Mouse (Mus musculus) MEL (cell line): Measurements from ENCODE around the gene Slc9a3r1. TPM values are rescaled to one million over a fixed set of nuclear protein-coding genes. Genes with fewer than 3 reads are reported as not detected.

Experiments
- DNase-seq: peaks from one replicate; pipeline ENCODE4 v3.0.0; 2011; ENCODE audit warnings: low read depth, low spot score
- H3K27ac ChIP-seq: 2 replicates; pipeline ENCODE4 v1.5.1; 2012; ENCODE audit warnings: low read depth, mild to moderate bottlenecking, control low read depth, low read length, moderate library complexity; ENCODE audit not compliant: control insufficient read depth
- H3K27me3 ChIP-seq, 2 experiments: fragments of 150-350 bp in 1 of 2; sonication (generic) in 1 of 2; 2 replicates each; pipeline ENCODE4 v1.6.1; 2012; ENCODE audit warnings: low read length in 2 of 2, mild to moderate bottlenecking in 2 of 2, improper control_type of control experiment in 1 of 2, moderate library complexity in 1 of 2; ENCODE audit not compliant: insufficient read depth in 2 of 2, control insufficient read depth in 1 of 2
- H3K36me3 ChIP-seq, 2 experiments: 2 replicates each; pipeline ENCODE4 v1.6.1; 2012 to 2014; ENCODE audit warnings: low read length in 2 of 2, improper control_type of control experiment in 1 of 2, inconsistent platforms in 1 of 2, mild to moderate bottlenecking in 1 of 2; ENCODE audit not compliant: insufficient read depth in 2 of 2, control insufficient read depth in 1 of 2
- H3K4me1 ChIP-seq, 2 experiments: fragments of 150-350 bp in 1 of 2; sonication (generic) in 1 of 2; 2 replicates each; pipeline ENCODE4 v1.6.1; 2012; ENCODE audit warnings: low read length in 2 of 2, improper control_type of control experiment in 1 of 2, mild to moderate bottlenecking in 1 of 2; ENCODE audit not compliant: insufficient read depth in 2 of 2, control insufficient read depth in 1 of 2
- H3K4me3 ChIP-seq, 2 experiments: fragments of 150-350 bp in 1 of 2; sonication (generic) in 1 of 2; 2 replicates each; pipeline ENCODE4 v1.5.1; 2012; ENCODE audit warnings: low read depth in 2 of 2, low read length in 2 of 2, mild to moderate bottlenecking in 2 of 2, moderate library complexity in 2 of 2, control low read depth in 1 of 2, improper control_type of control experiment in 1 of 2; ENCODE audit not compliant: control insufficient read depth in 1 of 2, insufficient read depth in 1 of 2
- H3K79me2 ChIP-seq: 2 replicates; pipeline ENCODE4 v1.6.1; 2012; ENCODE audit warnings: mild to moderate bottlenecking, low read length, moderate library complexity; ENCODE audit not compliant: control insufficient read depth, poor library complexity, insufficient read depth
- H3K9ac ChIP-seq: 2 replicates; pipeline ENCODE4 v1.6.1; 2012; ENCODE audit warnings: low read depth, mild to moderate bottlenecking, control low read depth, low read length, moderate library complexity; ENCODE audit not compliant: control insufficient read depth, poor library complexity, severe bottlenecking
- H3K9me3 ChIP-seq: fragments of 150-350 bp; sonication (generic); replicated peaks from 2 replicates; pipeline ENCODE4 v1.6.1; 2012; ENCODE audit warnings: mild to moderate bottlenecking, low read length, improper control_type of control experiment, moderate library complexity; ENCODE audit not compliant: insufficient read depth
- BHLHE40 ChIP-seq: IDR thresholded peaks from 2 replicates; pipeline ENCODE4 v1.6.1; 2012; ENCODE audit warnings: low read depth, mild to moderate bottlenecking, inconsistent platforms, low read length, improper control_type of control experiment, borderline replicate concordance
- CHD2 ChIP-seq: IDR thresholded peaks from 2 replicates; pipeline ENCODE4 v1.6.1; 2011; ENCODE audit warnings: low read length, improper control_type of control experiment
- CTCF ChIP-seq, 3 experiments: IDR thresholded peaks in 2 of 3; conservative IDR thresholded peaks in 1 of 3; 2 replicates each; pipeline ENCODE4 v1.5.1; 2011 to 2012; ENCODE audit warnings: low read length in 3 of 3, low read depth in 2 of 3, mild to moderate bottlenecking in 2 of 3, improper control_type of control experiment in 1 of 3, inconsistent platforms in 1 of 3, mixed read lengths in 1 of 3, moderate library complexity in 1 of 3; ENCODE audit not compliant: control insufficient read depth in 1 of 3, insufficient read depth in 1 of 3, poor library complexity in 1 of 3, severe bottlenecking in 1 of 3
- E2F4 ChIP-seq: IDR thresholded peaks from 2 replicates; pipeline ENCODE4 v1.6.1; 2011; ENCODE audit warnings: low read depth, low read length, improper control_type of control experiment, borderline replicate concordance
- EP300 ChIP-seq, 2 experiments: IDR thresholded peaks; 2 replicates each; pipeline ENCODE4 v1.6.1; 2011; ENCODE audit warnings: improper control_type of control experiment in 2 of 2, low read length in 2 of 2, low read depth in 1 of 2, mild to moderate bottlenecking in 1 of 2
- ETS1 ChIP-seq: IDR thresholded peaks from 2 replicates; pipeline ENCODE4 v1.6.1; 2012; ENCODE audit warnings: low read depth, mild to moderate bottlenecking, inconsistent platforms, low read length, improper control_type of control experiment, moderate library complexity
- GABPA ChIP-seq: IDR thresholded peaks from 2 replicates; pipeline ENCODE4 v1.6.1; 2012; ENCODE audit warnings: low read depth, mild to moderate bottlenecking, inconsistent platforms, low read length, improper control_type of control experiment, moderate library complexity
- GATA1 ChIP-seq: IDR thresholded peaks from 2 replicates; pipeline ENCODE4 v1.6.1; 2011; ENCODE audit warnings: low read depth, low read length, improper control_type of control experiment
- HCFC1 ChIP-seq: IDR thresholded peaks from 2 replicates; pipeline ENCODE4 v1.6.1; 2012; ENCODE audit warnings: low read depth, mild to moderate bottlenecking, inconsistent platforms, low read length, improper control_type of control experiment, moderate library complexity
- JUND ChIP-seq: IDR thresholded peaks from 2 replicates; pipeline ENCODE4 v1.6.1; 2011; ENCODE audit warnings: low read depth, mild to moderate bottlenecking, improper control_type of control experiment, low read length
- KAT2A ChIP-seq: conservative IDR thresholded peaks from 2 replicates; pipeline ENCODE4 v1.6.1; 2012; ENCODE audit warnings: low read depth, low read length, improper control_type of control experiment, inconsistent platforms
- MAFK ChIP-seq: IDR thresholded peaks from 2 replicates; pipeline ENCODE4 v1.6.1; 2011; ENCODE audit warnings: low read depth, mild to moderate bottlenecking, low read length, improper control_type of control experiment, borderline replicate concordance
- MAX ChIP-seq: IDR thresholded peaks from 2 replicates; pipeline ENCODE4 v1.6.1; 2011; ENCODE audit warnings: low read length, improper control_type of control experiment
- MXI1 ChIP-seq: IDR thresholded peaks from 2 replicates; pipeline ENCODE4 v1.6.1; 2011; ENCODE audit warnings: mild to moderate bottlenecking, low read depth, low read length, improper control_type of control experiment
- MYB ChIP-seq: IDR thresholded peaks from 2 replicates; pipeline ENCODE4 v1.6.1; 2011; ENCODE audit warnings: mild to moderate bottlenecking, low read depth, low read length, improper control_type of control experiment
- MYC ChIP-seq: IDR thresholded peaks from 2 replicates; pipeline ENCODE4 v1.6.1; 2011; ENCODE audit warnings: low read depth, mild to moderate bottlenecking, low read length, improper control_type of control experiment, moderate library complexity
- NELFE ChIP-seq: IDR thresholded peaks from 2 replicates; pipeline ENCODE4 v1.6.1; 2011; ENCODE audit warnings: low read depth, low read length, improper control_type of control experiment
- NRF1 ChIP-seq: IDR thresholded peaks from 2 replicates; pipeline ENCODE4 v1.6.1; 2014; ENCODE audit warnings: low read depth, mild to moderate bottlenecking, inconsistent platforms, low read length, improper control_type of control experiment, moderate library complexity; ENCODE audit not compliant: poor library complexity, insufficient read depth, severe bottlenecking
- POLR2A ChIP-seq, 2 experiments: IDR thresholded peaks; 2 replicates each; pipeline ENCODE4 v1.6.1; 2011 to 2012; ENCODE audit warnings: low read length in 2 of 2, mild to moderate bottlenecking in 2 of 2, control low read depth in 1 of 2, improper control_type of control experiment in 1 of 2, low read depth in 1 of 2, moderate library complexity in 1 of 2; ENCODE audit not compliant: control insufficient read depth in 1 of 2, insufficient read depth in 1 of 2, poor library complexity in 1 of 2
- POLR2AphosphoS2 ChIP-seq: IDR thresholded peaks from 2 replicates; pipeline ENCODE4 v1.6.1; 2011; ENCODE audit warnings: low read length, improper control_type of control experiment
- POLR2AphosphoS5 ChIP-seq: IDR thresholded peaks from 2 replicates; pipeline ENCODE4 v1.6.1; 2012; ENCODE audit warnings: low read depth, borderline replicate concordance, mild to moderate bottlenecking, inconsistent platforms, low read length, moderate library complexity, mixed read lengths
- RCOR1 ChIP-seq: IDR thresholded peaks from 2 replicates; pipeline ENCODE4 v1.6.1; 2012; ENCODE audit warnings: low read depth, mild to moderate bottlenecking, inconsistent platforms, low read length, improper control_type of control experiment
- SIN3A ChIP-seq: IDR thresholded peaks from 2 replicates; pipeline ENCODE4 v1.6.1; 2012; ENCODE audit warnings: low read length, improper control_type of control experiment, inconsistent platforms
- SMC3 ChIP-seq: IDR thresholded peaks from 2 replicates; pipeline ENCODE4 v1.6.1; 2011; ENCODE audit warnings: low read depth, low read length, improper control_type of control experiment
- TBP ChIP-seq: IDR thresholded peaks from 2 replicates; pipeline ENCODE4 v1.8.0; 2011; ENCODE audit warnings: low read depth, low read length, improper control_type of control experiment
- TCF12 ChIP-seq: IDR thresholded peaks from 2 replicates; pipeline ENCODE4 v1.6.1; 2014; ENCODE audit warnings: low read depth, mild to moderate bottlenecking, inconsistent platforms, low read length, improper control_type of control experiment, moderate library complexity
- UBTF ChIP-seq: IDR thresholded peaks from 2 replicates; pipeline ENCODE4 v1.6.1; 2012; ENCODE audit warnings: low read depth, mild to moderate bottlenecking, inconsistent platforms, low read length, improper control_type of control experiment, moderate library complexity, borderline replicate concordance; ENCODE audit not compliant: insufficient read depth
- USF2 ChIP-seq, 2 experiments: IDR thresholded peaks; 2 replicates each; pipeline ENCODE4 v1.6.1; 2011 to 2012; ENCODE audit warnings: improper control_type of control experiment in 2 of 2, low read length in 2 of 2, borderline replicate concordance in 1 of 2, inconsistent platforms in 1 of 2, low read depth in 1 of 2, mild to moderate bottlenecking in 1 of 2; ENCODE audit not compliant: insufficient read depth in 1 of 2
- ZC3H11A ChIP-seq: IDR thresholded peaks from 2 replicates; pipeline ENCODE4 v1.6.1; 2012; ENCODE audit warnings: low read depth, mild to moderate bottlenecking, inconsistent platforms, low read length, improper control_type of control experiment
- ZNF384 ChIP-seq: IDR thresholded peaks from 2 replicates; pipeline ENCODE4 v1.6.1; 2012; ENCODE audit warnings: low read depth, mild to moderate bottlenecking, inconsistent platforms, low read length, improper control_type of control experiment
- polyA plus RNA-seq, 2 experiments: library from polyadenylated mRNA; stranded (reverse) in 1 of 2; unstranded in 1 of 2; fragments of >175 nt in 1 of 2; fragments of >200 nt in 1 of 2; gene quantifications; 2 replicates each; pipeline versions ENCODE4 v1.2.1 to v1.2.4; 2012; ENCODE audit warnings: low replicate concordance in 2 of 2, low read depth in 1 of 2; ENCODE audit not compliant: insufficient read length in 2 of 2, insufficient read depth in 1 of 2, missing spikeins in 1 of 2
- total RNA-seq: library from RNA; depleted of rRNA; stranded (reverse); fragments of 300-350 nt; gene quantifications from 2 replicates; pipeline ENCODE4 v1.2.3, GENCODE M21; 2012

The Slc9a3r1 gene
- total and polyA plus RNA-seq, 3 experiments, result 112 to 127 TPM; not detected in 1

- no peak for TF ChIP-seq UBTF
- no peak; the same call in 1 of the 2 replicates for TF ChIP-seq RCOR1
- peak; percentile 74 for TF ChIP-seq MXI1
- no peak for TF ChIP-seq USF2 (IDR thresholded peaks at IDR 0.05; ENCODE audit: borderline replicate concordance in 1 of 2, insufficient read depth in 1 of 2, low read depth in 1 of 2, low read length in 2 of 2)
- peak; percentile 76 for TF ChIP-seq ZC3H11A
- TF ChIP-seq JUND, result no peak
- TF ChIP-seq MYB, result no peak
- peak; percentile 73 to 91 (median 89) for TF ChIP-seq CTCF (IDR thresholded peaks at IDR 0.05 in 2 of 3, conservative IDR thresholded peaks at IDR 0.05 in 1 of 3; ENCODE audit: control insufficient read depth in 1 of 3, insufficient read depth in 1 of 3, low read depth in 2 of 3, low read length in 3 of 3, poor library complexity in 1 of 3, severe bottlenecking in 1 of 3)
- 0 out of 2 replicates have a peak, but pooled peaks have one; percentile 19 for TF ChIP-seq ETS1
- no peak for TF ChIP-seq POLR2AphosphoS5
- no peak for TF ChIP-seq MAFK
- TF ChIP-seq NRF1, result no peak
- peak; percentile 70 for TF ChIP-seq SIN3A
- TF ChIP-seq MYC, result 0 out of 2 replicates have a peak, but pooled peaks have one; percentile 27
- TF ChIP-seq, all 39 proteins: peak for 20
Observed at GRCm38 (mm10) chr11:115153699-115154292, 9.3 kb upstream of the Slc9a3r1 start (continued).

- Histone ChIP-seq H3K27ac (peak overlapping the region; percentile 55; the same call in 1 of the 2 replicates), H3K4me3 (peak overlapping the region; percentile 23 to 75), H3K9ac (peak overlapping the region; percentile 41), H3K27me3 (no peaks in the 10 kb centered on the region; a peak in 1 of 4 replicates), H3K36me3 (peaks cover 0 to 27% of the 10 kb centered on the region in 2 experiments; a peak in 2 of 4 replicates), H3K79me2 (no peaks in the 10 kb centered on the region), H3K9me3 (no peaks in the 10 kb centered on the region), H3K4me1 (peaks cover 15 to 44% of the 10 kb centered on the region in 2 experiments)
- DNase-seq, result peak; percentile 72
- TF ChIP-seq POLR2AphosphoS2 (no peak), ETS1 (peak; percentile 8; the same call in 1 of the 2 replicates), SMC3 (no peak), CTCF (IDR thresholded peaks at IDR 0.05 in 2 of 3, conservative IDR thresholded peaks at IDR 0.05 in 1 of 3; ENCODE audit: control insufficient read depth in 1 of 3, insufficient read depth in 1 of 3, low read depth in 2 of 3, low read length in 3 of 3, poor library complexity in 1 of 3, severe bottlenecking in 1 of 3) (no peak), USF2 (IDR thresholded peaks at IDR 0.05; ENCODE audit: borderline replicate concordance in 1 of 2, insufficient read depth in 1 of 2, low read depth in 1 of 2, low read length in 2 of 2) (no peak), SIN3A (peak; percentile 66; the same call in 1 of the 2 replicates), MYB (peak; percentile 46; the same call in 1 of the 2 replicates), HCFC1 (no peak), CHD2 (no peak), TBP (no peak), MAFK (no peak), KAT2A (no peak), GABPA (no peak), EP300 (IDR thresholded peaks at IDR 0.05; ENCODE audit: low read depth in 1 of 2, low read length in 2 of 2) (peak; percentile 61 to 77), NRF1 (no peak), E2F4 (no peak), POLR2AphosphoS5 (no peak), NELFE (0 out of 2 replicates have a peak, but pooled peaks have one; percentile 28), MXI1 (no peak), ZNF384 (no peak), GATA1 (peak; percentile 18; the same call in 1 of the 2 replicates), POLR2A (IDR thresholded peaks at IDR 0.05; ENCODE audit: control insufficient read depth in 1 of 2, insufficient read depth in 1 of 2, low read depth in 1 of 2, low read length in 2 of 2, poor library complexity in 1 of 2) (peak in 1 of 2 experiments; percentile 50; a peak in 2 of 4 replicates), ZC3H11A (no peak), MAX (no peak), BHLHE40 (no peak), TCF12 (0 out of 2 replicates have a peak, but pooled peaks have one; percentile 40)
Observed at GRCm38 (mm10) chr11:115155053-115155634, 8.0 kb upstream of the Slc9a3r1 start.
